Mouse (Mus musculus) left cerebral cortex, postnatal 25 days (tissue): ENCODE data around the gene Dusp10. TPM values are rescaled to one million over a fixed set of nuclear protein-coding genes. Genes with fewer than 3 reads are reported as not detected.

Experiments used
- DNase-seq, 2 experiments: peaks; one replicate each; pipeline ENCODE4 v3.0.0; 2022; ENCODE audit warnings: low spot score in 2 of 2, mixed read lengths in 1 of 2
- intact Hi-C: fragments of 180-260 bp; cut with DNase I; formaldehyde crosslinking; loops from one replicate; pipeline ENCODE4 v1.15.1; 2025
- total RNA-seq, 2 experiments: library from RNA; stranded (reverse); gene quantifications; 2 replicates each; pipeline ENCODE4 v1.2.3; 2021

The Dusp10 gene
- total RNA-seq, result 1 to 10 TPM; 5.2 to 6.2 TPM

- intact Hi-C loops, result no loop called here
- DNase-seq, result no peak
Measured at GRCm38 (mm10) chr1:184013106-184013505, at the start of gene Dusp10. Gene Dusp10, plus strand, starts transcription at chr1:184013302.

- no peak for DNase-seq
- intact Hi-C loops, result no loop called here
Measured at GRCm38 (mm10) chr1:183965341-183965740, 47.8 kb upstream of the Dusp10 start.

DNA sequence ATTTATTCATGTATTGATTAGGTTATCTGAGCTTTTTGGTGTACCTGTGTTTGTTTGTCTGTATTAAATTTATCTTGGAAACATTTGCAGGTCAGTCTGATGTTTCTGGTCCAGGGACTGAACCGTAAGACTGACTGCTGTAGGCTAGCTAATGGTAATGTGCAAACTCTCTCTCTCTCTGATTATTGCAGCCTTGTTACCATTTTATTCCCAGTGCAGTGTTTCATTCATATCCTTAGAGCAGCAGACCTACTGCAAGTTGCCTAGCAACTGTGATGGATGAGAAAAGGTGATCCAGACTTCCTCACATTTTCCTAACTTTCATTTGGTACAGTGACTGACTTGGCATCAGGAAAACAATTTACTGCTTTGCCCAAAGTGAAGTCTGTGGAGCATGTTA is 43.8 kb upstream of the Dusp10 start:
- intact Hi-C loops, result no loop called here
- no peak for DNase-seq

- peak in 1 of 2 experiments; percentile 9 for DNase-seq
- intact Hi-C loops, result no loop called here
Measured at GRCm38 (mm10) chr1:183979814-183980243, 33.3 kb upstream of the Dusp10 start.

- peak; percentile 39 to 55 for DNase-seq
- intact Hi-C loops, result no loop called here
Measured at GRCm38 (mm10) chr1:183982108-183982507, 31.0 kb upstream of the Dusp10 start.

- no peak for DNase-seq
- intact Hi-C loops, result no loop called here
Measured at GRCm38 (mm10) chr1:183987711-183988245, 25.3 kb upstream of the Dusp10 start.

GRCm38 (mm10) chr1:183991921-183992320 is 21.2 kb upstream of the Dusp10 start:
- no peak for DNase-seq
- intact Hi-C loops, result no loop called here

DNA sequence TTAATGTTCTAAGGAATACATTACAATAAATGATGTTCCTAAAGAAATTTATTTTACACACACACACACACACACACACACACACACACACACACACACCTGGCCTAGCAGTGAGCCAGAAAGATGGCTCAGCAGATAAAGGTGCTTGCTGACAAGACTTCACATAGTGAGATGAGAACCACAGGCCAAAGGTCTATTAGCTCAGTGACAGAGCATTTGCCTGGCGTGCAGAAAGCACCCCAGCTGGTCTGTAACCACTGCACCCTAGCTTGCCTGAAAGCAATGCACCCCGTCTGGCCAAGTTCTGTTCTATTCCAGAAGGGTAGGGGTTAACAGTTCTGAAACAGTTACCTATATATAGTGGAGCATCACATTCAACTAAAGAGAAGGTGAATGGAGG is 15.9 kb upstream of the Dusp10 start:
- intact Hi-C loops, result no loop called here
- no peak for DNase-seq

DNA sequence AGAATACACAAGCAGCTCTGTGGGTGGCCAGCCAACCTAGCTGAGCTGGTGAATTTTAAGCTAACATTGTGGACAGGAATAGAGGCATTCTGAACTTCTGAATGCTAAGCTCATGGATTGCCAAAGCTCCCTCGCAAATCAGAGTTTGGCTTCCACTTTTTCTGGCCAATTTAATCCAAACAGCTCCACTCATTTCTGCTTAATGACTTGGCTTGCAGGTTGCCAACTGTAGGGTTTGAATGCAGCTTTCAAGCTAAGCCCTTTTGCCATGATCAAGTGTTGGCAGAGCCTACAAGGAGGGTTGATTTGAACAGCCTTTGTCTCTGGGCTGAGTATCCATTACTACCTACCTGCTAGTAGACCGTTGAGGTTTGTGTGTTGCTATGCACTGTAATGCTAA is 10.6 kb upstream of the Dusp10 start:
- DNase-seq, result peak; percentile 2 to 27
- intact Hi-C loops, result no loop called here

DNA sequence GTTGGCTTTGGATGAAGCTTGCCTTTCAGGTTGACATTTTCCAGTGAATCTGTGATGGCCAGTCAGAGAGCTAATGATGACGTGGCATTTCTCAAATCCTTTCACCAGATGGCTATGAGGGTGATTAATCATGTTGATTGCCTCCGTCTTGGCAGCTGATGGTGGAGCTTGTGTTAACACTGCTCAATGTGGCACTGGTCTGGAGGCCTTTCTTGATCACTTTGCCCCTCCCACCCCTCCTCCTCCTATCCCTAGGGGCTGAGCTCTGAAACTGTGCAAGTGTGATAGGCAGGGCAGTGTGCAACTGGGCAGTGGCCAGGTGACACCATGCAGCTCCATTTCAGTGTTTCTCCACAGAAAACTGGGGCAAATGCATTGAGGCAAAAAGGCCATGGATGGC is 8.8 kb upstream of the Dusp10 start:
- DNase-seq, result no peak
- intact Hi-C loops, result no loop called here

GRCm38 (mm10) chr1:184005315-184006058 is 7.6 kb upstream of the Dusp10 start:
- DNase-seq, result no peak
- intact Hi-C loops, result no loop called here

GRCm38 (mm10) chr1:184006086-184006485 is 7.0 kb upstream of the Dusp10 start:
- DNase-seq, result no peak
- intact Hi-C loops, result no loop called here

DNA sequence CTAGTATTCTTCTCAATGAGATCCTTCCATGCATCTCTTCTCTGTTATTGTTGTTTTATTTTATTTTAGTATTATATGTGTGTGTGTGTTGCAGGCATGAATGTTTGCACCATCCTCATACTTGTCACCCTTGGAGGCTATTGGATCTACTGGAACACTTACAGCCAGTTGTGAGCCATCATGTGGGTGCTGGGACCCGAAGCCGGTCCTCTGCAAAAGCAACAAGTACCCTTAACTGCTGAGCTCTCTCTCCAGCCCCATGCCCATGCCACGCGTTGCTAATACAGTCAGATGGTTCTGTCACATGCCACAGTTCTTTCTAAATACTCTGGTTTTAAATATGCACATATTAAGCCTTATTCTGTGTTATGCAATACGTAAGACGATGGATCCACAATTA is 1.8 kb upstream of the Dusp10 start:
- intact Hi-C loops, result no loop called here
- DNase-seq, result no peak

DNA sequence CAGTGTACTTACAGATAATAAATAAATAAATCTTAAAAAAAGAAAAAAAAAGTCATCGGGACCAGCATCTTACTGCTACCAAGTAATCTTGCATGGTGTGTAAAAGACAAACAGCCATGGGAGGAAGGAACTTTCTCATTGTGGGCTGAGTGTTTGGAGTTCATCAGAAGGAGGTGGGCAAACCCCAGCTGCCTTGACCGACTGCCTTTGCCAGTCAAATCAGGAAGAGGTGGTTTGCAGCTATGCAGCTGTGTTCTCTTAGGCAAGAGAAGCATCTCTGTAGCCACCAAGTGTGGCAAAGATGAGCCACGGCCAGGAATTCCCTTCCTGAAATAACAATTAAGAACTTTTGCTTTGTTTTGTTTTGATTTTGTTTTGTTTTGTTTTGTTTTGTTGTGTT is 989 bp downstream of the Dusp10 start:
- intact Hi-C loops, result no loop called here
- no peak for DNase-seq

- DNase-seq, result no peak
- intact Hi-C loops, result no loop called here
Measured at GRCm38 (mm10) chr1:184015995-184016730, 3.1 kb downstream of the Dusp10 start.

GRCm38 (mm10) chr1:184017606-184018005 is 4.5 kb downstream of the Dusp10 start:
- no peak for DNase-seq
- intact Hi-C loops, result no loop called here

DNA sequence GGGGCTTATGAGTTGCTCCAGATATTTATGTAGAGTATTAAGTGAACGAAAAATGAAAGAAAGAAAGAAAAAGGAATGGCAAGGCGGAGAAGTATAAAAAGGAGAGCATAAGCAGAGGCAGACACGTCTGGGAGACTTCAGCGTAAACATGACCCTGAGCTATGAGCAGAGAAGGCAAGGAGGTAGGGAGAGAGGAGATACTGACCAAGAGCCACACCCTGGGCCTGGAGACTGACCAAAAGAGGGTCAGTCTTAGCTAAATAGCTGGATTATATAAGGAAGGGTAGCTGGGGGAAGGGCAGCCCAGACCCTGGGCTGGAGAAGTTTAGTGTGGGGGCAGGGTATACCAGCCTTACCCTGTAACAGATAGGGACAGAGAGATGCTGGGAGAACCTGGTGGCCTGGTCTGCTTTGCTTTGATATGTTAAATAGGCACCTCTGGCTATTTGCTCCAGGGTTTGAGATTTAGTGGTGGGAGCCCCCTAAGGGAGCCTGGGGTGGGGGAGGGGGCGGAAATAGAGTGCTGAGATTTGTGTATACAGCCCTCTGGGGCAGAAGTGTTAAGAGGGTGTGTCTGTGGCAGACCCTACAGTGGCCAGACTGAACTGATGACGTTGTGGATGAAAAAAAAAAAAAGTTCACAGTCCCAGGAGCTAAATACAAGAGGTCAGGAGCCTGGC is 6.1 kb downstream of the Dusp10 start:
- no peak for DNase-seq
- intact Hi-C loops, result no loop called here

DNA sequence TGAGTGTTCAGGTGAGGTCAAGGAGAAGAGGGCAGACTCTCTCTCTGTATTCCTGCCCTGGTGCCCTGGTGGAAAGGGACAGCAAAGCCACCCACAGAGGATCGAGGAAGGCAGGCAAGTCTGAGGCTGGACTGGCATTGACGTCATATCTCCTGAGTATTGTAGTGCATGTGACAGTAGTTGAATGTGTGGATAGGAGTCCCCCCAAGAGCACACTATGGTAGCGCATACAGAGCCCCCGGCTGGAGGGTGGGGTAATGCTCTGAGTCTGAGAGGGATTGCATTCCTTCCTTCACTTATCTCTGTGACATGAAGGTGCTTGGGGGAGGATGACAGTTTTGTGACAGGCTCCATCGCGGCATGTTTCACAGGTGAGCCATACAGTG is 6.6 kb downstream of the Dusp10 start:
- DNase-seq, result no peak
- intact Hi-C loops, result no loop called here

DNA sequence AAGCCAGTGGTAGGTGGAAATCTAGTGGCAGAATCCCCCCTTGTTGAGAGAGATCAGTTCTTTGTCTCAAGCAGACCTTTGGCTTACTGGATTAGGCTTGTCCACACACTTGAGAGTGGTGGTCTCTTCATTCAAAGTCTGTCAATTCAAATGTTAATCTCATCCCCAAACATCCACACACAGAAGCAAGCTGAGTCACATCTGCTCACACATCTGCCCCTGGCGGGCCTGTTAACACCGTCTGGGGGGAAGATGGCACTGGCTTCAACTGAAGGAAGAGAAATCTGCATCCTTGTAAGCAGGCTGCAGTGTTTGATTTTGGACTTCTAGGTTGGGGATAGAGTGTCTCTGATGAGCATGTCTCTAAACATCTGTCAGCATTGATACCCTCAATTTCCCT is 10.9 kb downstream of the Dusp10 start:
- intact Hi-C loops, result no loop called here

GRCm38 (mm10) chr1:184024631-184025030 is 11.5 kb downstream of the Dusp10 start:
- no peak for DNase-seq
- intact Hi-C loops, result no loop called here

More for the DNA sequence above, 10.9 kb downstream of the Dusp10 start:
- no peak for DNase-seq
